Mouse (Mus musculus): ENCODE measurements around the gene Atxn7l3.

DNA sequence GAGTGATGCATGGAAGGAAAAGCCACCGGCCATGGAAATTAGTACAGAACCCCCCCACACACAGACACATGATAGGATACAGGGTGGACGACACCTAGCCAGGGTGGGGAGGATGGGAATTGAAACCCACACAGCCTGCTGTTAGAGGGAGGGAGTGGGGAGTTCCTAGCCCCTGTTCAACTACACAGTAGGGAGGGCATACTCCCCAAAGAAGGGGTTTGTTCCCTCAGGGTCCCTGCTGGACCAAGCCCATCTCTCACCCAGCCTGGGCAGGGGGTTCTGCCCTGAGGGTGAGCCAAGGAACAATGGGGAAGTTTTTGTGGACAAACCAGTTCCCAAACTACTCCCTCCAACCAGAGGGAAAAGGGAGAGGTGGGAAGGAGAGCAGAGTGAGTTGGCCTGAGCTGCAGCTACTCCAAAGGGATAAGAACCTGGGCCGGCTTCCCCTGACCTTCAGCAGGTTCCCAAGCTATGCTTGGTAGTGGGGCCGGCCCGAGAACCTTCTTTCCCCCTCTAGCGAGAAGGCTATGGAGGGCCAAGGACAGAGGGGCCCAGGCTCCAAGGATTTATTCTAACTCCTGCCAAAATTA lies 6.8 kb downstream of the Atxn7l3 start:
- TF ChIP-seq EP300 (IDR thresholded peaks at IDR 0.05; ENCODE audit: insufficient read depth, low read depth, low read length) (no peak), CTCF (IDR thresholded peaks at IDR 0.05) (no peak)

All from heart, adult 2 months (tissue).